ENCODE assay signal across 16 mouse cellular contexts in genomic region chr3:21494904-21495303, GRCm38 (mm10).
DNase-seq lines count a peak whose midpoint lies in the region; ATAC-seq and TF ChIP-seq lines count a peak whose summit lies in the region.
"Had no signal": no experiment of that assay in that cellular context is flagged by ENCODE, and none has a peak within 500 bp of the region (broad histone marks: within the 10 kb centered on the region; RNA-seq: fewer than 3 reads in every experiment).

No protein-coding gene starts in this region.

- TF ChIP-seq POLR2A in cerebellum, adult 2 months (IDR thresholded peaks at IDR 0.05; ENCODE audit: borderline replicate concordance, insufficient read depth, low read length), result no peak

- 68% methylated on average over 3 of the region's 3 CpGs for WGBS in cerebellum, adult 2 months
- 42% methylated on average over 3 of the region's 3 CpGs for WGBS in hindbrain, postnatal 0 days
- WGBS in hindbrain, embryonic 10.5 days, result 72% methylated on average over 3 of the region's 3 CpGs
- WGBS in midbrain, embryonic 13.5 days, result 44% methylated on average over 3 of the region's 3 CpGs
- 39% methylated on average over 3 of the region's 3 CpGs for WGBS in midbrain, embryonic 11.5 days
- 32% methylated on average over 3 of the region's 3 CpGs for WGBS in midbrain, postnatal 0 days

- no peak overlapping the region for H3K9ac ChIP-seq in hindbrain, postnatal 0 days (replicated peaks; ENCODE audit: low read length)
- no peak overlapping the region for H3K9ac ChIP-seq in midbrain, embryonic 13.5 days (replicated peaks)
- H3K9ac ChIP-seq in midbrain, embryonic 11.5 days (ENCODE audit: low read length), result no peak overlapping the region
- H3K9ac ChIP-seq in midbrain, postnatal 0 days (replicated peaks; ENCODE audit: low read length, poor library complexity, severe bottlenecking), result no peak overlapping the region
- H3K9ac ChIP-seq: embryonic facial prominence, embryonic 13.5 days; lung, embryonic 15.5 days had no signal

- H3K27me3 ChIP-seq in cerebellum, adult 2 months (ENCODE audit: control insufficient read depth, insufficient read depth, low read length), result no peaks in the 10 kb centered on the region
- no peaks in the 10 kb centered on the region for H3K27me3 ChIP-seq in hindbrain, postnatal 0 days (ENCODE audit: insufficient read depth, low read length)
- no peaks in the 10 kb centered on the region for H3K27me3 ChIP-seq in hindbrain, embryonic 10.5 days (ENCODE audit: insufficient read depth, poor library complexity, severe bottlenecking)
- no peaks in the 10 kb centered on the region for H3K27me3 ChIP-seq in midbrain, embryonic 13.5 days
- no peaks in the 10 kb centered on the region for H3K27me3 ChIP-seq in midbrain, embryonic 11.5 days (ENCODE audit: control insufficient read depth, insufficient read depth, low read length)
- H3K27me3 ChIP-seq in midbrain, postnatal 0 days (ENCODE audit: insufficient read depth, low read length), result no peaks in the 10 kb centered on the region
- H3K27me3 ChIP-seq: embryonic facial prominence, embryonic 13.5 days; lung, embryonic 15.5 days had no signal

- no peaks in the 10 kb centered on the region for H3K9me3 ChIP-seq in hindbrain, postnatal 0 days (ENCODE audit: low read length)
- H3K9me3 ChIP-seq in hindbrain, embryonic 10.5 days, result no peaks in the 10 kb centered on the region
- no peaks in the 10 kb centered on the region for H3K9me3 ChIP-seq in midbrain, embryonic 13.5 days
- no peaks in the 10 kb centered on the region for H3K9me3 ChIP-seq in midbrain, embryonic 11.5 days (ENCODE audit: control insufficient read depth, low read length)
- H3K9me3 ChIP-seq in midbrain, postnatal 0 days (ENCODE audit: low read length), result no peaks in the 10 kb centered on the region
- H3K9me3 ChIP-seq: embryonic facial prominence, embryonic 13.5 days; forebrain, embryonic 10.5 days; lung, embryonic 15.5 days had no signal

- DNase-seq in cerebellum, postnatal 10 days, result peak; percentile 50 to 63
- DNase-seq in cerebellum, adult 2 months, result no peak
- peak; percentile 43 for DNase-seq in hindbrain, postnatal 0 days (ENCODE audit: low spot score)
- DNase-seq in hindbrain, embryonic 10.5 days (ENCODE audit: low spot score), result no peak
- DNase-seq in midbrain, embryonic 11.5 days (ENCODE audit: low spot score, missing footprints), result no peak
- peak; percentile 36 for DNase-seq in midbrain, postnatal 0 days (ENCODE audit: low spot score)
- no peak for DNase-seq in ovary, postnatal 10 days (ENCODE audit: low spot score)
- DNase-seq: adrenal gland, postnatal 36 days; heart, adult 11 months; thymus, postnatal 36 days had no signal

- no peak overlapping the region for H3K4me3 ChIP-seq in cerebellum, adult 2 months (replicated peaks; ENCODE audit: insufficient read depth, low read depth, low read length)
- H3K4me3 ChIP-seq in hindbrain, postnatal 0 days (ENCODE audit: low read length), result no peak overlapping the region
- H3K4me3 ChIP-seq in hindbrain, embryonic 10.5 days, result no peak overlapping the region
- H3K4me3 ChIP-seq in midbrain, embryonic 13.5 days (replicated peaks), result no peak overlapping the region
- no peak overlapping the region for H3K4me3 ChIP-seq in midbrain, embryonic 11.5 days (ENCODE audit: low read depth, low read length)
- no peak overlapping the region for H3K4me3 ChIP-seq in midbrain, postnatal 0 days (ENCODE audit: low read depth, low read length)
- H3K4me3 ChIP-seq: embryonic facial prominence, embryonic 13.5 days; forebrain, embryonic 10.5 days; lung, embryonic 15.5 days had no signal

- TF ChIP-seq CTCF in cerebellum, adult 2 months (IDR thresholded peaks at IDR 0.05; ENCODE audit: borderline replicate concordance, insufficient read depth, low read depth, low read length), result no peak
- no peak for TF ChIP-seq CTCF in hindbrain, postnatal 0 days (IDR thresholded peaks at IDR 0.05; ENCODE audit: low read depth)
- TF ChIP-seq CTCF in midbrain, postnatal 0 days (IDR thresholded peaks at IDR 0.05), result no peak

- H3K27ac ChIP-seq in cerebellum, adult 2 months (ENCODE audit: insufficient read depth, low read length), result no peak overlapping the region
- H3K27ac ChIP-seq in hindbrain, postnatal 0 days, result no peak overlapping the region
- H3K27ac ChIP-seq in hindbrain, embryonic 10.5 days, result no peak overlapping the region
- H3K27ac ChIP-seq in midbrain, embryonic 13.5 days, result 0 out of 2 replicates have a peak overlapping the region, but pooled peaks have one; percentile 1
- H3K27ac ChIP-seq in midbrain, embryonic 11.5 days (ENCODE audit: low read depth, low read length), result no peak overlapping the region
- H3K27ac ChIP-seq in midbrain, postnatal 0 days (ENCODE audit: low read depth, low read length), result peak overlapping the region; percentile 49; the same call in 1 of the 2 replicates
- H3K27ac ChIP-seq: embryonic facial prominence, embryonic 13.5 days; lung, embryonic 15.5 days had no signal

- no peak overlapping the region for H3K4me2 ChIP-seq in hindbrain, postnatal 0 days (ENCODE audit: low read depth, low read length)
- no peak overlapping the region for H3K4me2 ChIP-seq in midbrain, embryonic 13.5 days (replicated peaks)
- H3K4me2 ChIP-seq in midbrain, embryonic 11.5 days, result no peak overlapping the region
- H3K4me2 ChIP-seq in midbrain, postnatal 0 days (ENCODE audit: low read depth, low read length, poor library complexity, severe bottlenecking), result no peak overlapping the region
- H3K4me2 ChIP-seq: embryonic facial prominence, embryonic 13.5 days; liver, embryonic 11.5 days; lung, embryonic 15.5 days had no signal

- 0 out of 2 replicates have a peak, but pooled peaks have one; percentile 40 for ATAC-seq in hindbrain, postnatal 0 days
- ATAC-seq in midbrain, embryonic 13.5 days, result 0 out of 2 replicates have a peak, but pooled peaks have one; percentile 38
- no peak for ATAC-seq in midbrain, embryonic 11.5 days (ENCODE audit: low FRiP score)
- ATAC-seq in midbrain, postnatal 0 days (ENCODE audit: low FRiP score), result 0 out of 2 replicates have a peak, but pooled peaks have one; percentile 58
- ATAC-seq: activated CD4-positive, CD25-positive, alpha-beta regulatory T cell, adult 4 months had no signal

- H3K36me3 ChIP-seq in hindbrain, postnatal 0 days (ENCODE audit: insufficient read depth, low read length), result no peaks in the 10 kb centered on the region
- H3K36me3 ChIP-seq in hindbrain, embryonic 10.5 days, result no peaks in the 10 kb centered on the region
- H3K36me3 ChIP-seq in midbrain, embryonic 13.5 days, result no peaks in the 10 kb centered on the region
- H3K36me3 ChIP-seq in midbrain, embryonic 11.5 days (ENCODE audit: control insufficient read depth, insufficient read depth, low read length), result no peaks in the 10 kb centered on the region
- no peaks in the 10 kb centered on the region for H3K36me3 ChIP-seq in midbrain, postnatal 0 days (ENCODE audit: insufficient read depth, low read length)
- H3K36me3 ChIP-seq: embryonic facial prominence, embryonic 13.5 days; forebrain, embryonic 10.5 days; lung, embryonic 15.5 days had no signal

- H3K4me1 ChIP-seq in cerebellum, adult 2 months (ENCODE audit: control insufficient read depth, insufficient read depth, low read length), result peaks cover 10% of the 10 kb centered on the region; the same call in 1 of the 2 replicates
- no peaks in the 10 kb centered on the region for H3K4me1 ChIP-seq in hindbrain, postnatal 0 days (ENCODE audit: insufficient read depth, low read length)
- H3K4me1 ChIP-seq in hindbrain, embryonic 10.5 days (replicated peaks), result 0 out of 2 replicates have a peak, but pooled peaks cover 5% of the 10 kb centered on the region
- peaks cover 18% of the 10 kb centered on the region for H3K4me1 ChIP-seq in midbrain, embryonic 13.5 days (replicated peaks)
- peaks cover 2% of the 10 kb centered on the region; the same call in 1 of the 2 replicates for H3K4me1 ChIP-seq in midbrain, embryonic 11.5 days (ENCODE audit: control insufficient read depth, insufficient read depth, low read length)
- no peaks in the 10 kb centered on the region for H3K4me1 ChIP-seq in midbrain, postnatal 0 days (ENCODE audit: insufficient read depth, low read length)

Comparison
In these comparisons a context has a peak if more than half of its experiments do, and no peak if none do; other contexts are left out.
1. DNase-seq: peak in cerebellum, postnatal 10 days (2 of 2), hindbrain, postnatal 0 days (single experiment) and midbrain, postnatal 0 days (single experiment); none in cerebellum, adult 2 months (0 of 2), hindbrain, embryonic 10.5 days (single experiment), midbrain, embryonic 11.5 days (single experiment) and ovary, postnatal 10 days (single experiment).
2. H3K27ac ChIP-seq: peak in midbrain, embryonic 13.5 days (single experiment) and midbrain, postnatal 0 days (single experiment); none in cerebellum, adult 2 months (single experiment), hindbrain, postnatal 0 days (single experiment), hindbrain, embryonic 10.5 days (single experiment) and midbrain, embryonic 11.5 days (single experiment).